Mouse (Mus musculus) lung, adult 2 months (tissue): ENCODE measurements around the gene Phf21a.

ENCODE experiments used
- CTCF ChIP-seq: fragments of 200-500 bp; IDR thresholded peaks from 2 replicates; pipeline ENCODE4 v1.5.1; 2011; ENCODE audit warnings: mild to moderate bottlenecking, low read length, control low read depth; ENCODE audit not compliant: insufficient read depth
- POLR2A ChIP-seq: fragments of 200-500 bp; IDR thresholded peaks from 2 replicates; pipeline ENCODE4 v1.6.1; 2011; ENCODE audit warnings: low read depth, mild to moderate bottlenecking, control low read depth, low read length, borderline replicate concordance; ENCODE audit errors: extremely low read depth

- TF ChIP-seq POLR2A (no peak), CTCF (no peak)
Measured at GRCm38 (mm10) chr2:92289335-92289734, 196.4 kb downstream of the Phf21a start.
